Mouse (Mus musculus): ENCODE data around the gene Pcare. TPM values are rescaled to one million over a fixed set of nuclear protein-coding genes. Genes with fewer than 3 reads are reported as not detected.

Pcare gene
- total and polyA plus RNA-seq, 3 experiments = not detected

- no peaks in the 10 kb centered on the region for H3K79me2 ChIP-seq (ENCODE audit: control insufficient read depth, insufficient read depth, low read length, poor library complexity)
- no peak overlapping the region for H3K4me3 ChIP-seq (ENCODE audit: control insufficient read depth in 1 of 2, insufficient read depth in 1 of 2, low read depth in 2 of 2, low read length in 2 of 2)
- H3K36me3 ChIP-seq (ENCODE audit: control insufficient read depth in 1 of 2, insufficient read depth in 2 of 2, low read length in 2 of 2) = no peaks in the 10 kb centered on the region
- DNase-seq (ENCODE audit: low read depth, low spot score) = no peak
- H3K27me3 ChIP-seq (ENCODE audit: control insufficient read depth in 1 of 2, insufficient read depth in 2 of 2, low read length in 2 of 2) = no peaks in the 10 kb centered on the region
- TF ChIP-seq MXI1 (IDR thresholded peaks at IDR 0.05; ENCODE audit: low read depth, low read length) = no peak
- TF ChIP-seq CHD1 (IDR thresholded peaks at IDR 0.05; ENCODE audit: low read depth, low read length) = no peak
- TF ChIP-seq ZKSCAN1 (IDR thresholded peaks at IDR 0.05; ENCODE audit: low read depth, low read length) = no peak
- H3K9me3 ChIP-seq (replicated peaks; ENCODE audit: insufficient read depth, low read length) = no peaks in the 10 kb centered on the region
- H3K4me1 ChIP-seq (ENCODE audit: control insufficient read depth in 1 of 2, insufficient read depth in 2 of 2, low read length in 2 of 2) = no peaks in the 10 kb centered on the region
- no peak overlapping the region for H3K27ac ChIP-seq (ENCODE audit: control insufficient read depth, low read depth, low read length)
- H3K9ac ChIP-seq (ENCODE audit: control insufficient read depth, low read depth, low read length, poor library complexity, severe bottlenecking) = no peak overlapping the region
These were observed 33.8 kb upstream of the Pcare start for GRCm38 (mm10) chr17:71786456-71786855.

GRCm38 (mm10) chr17:71783366-71783735 lies 30.7 kb upstream of the Pcare start:
- no peak for TF ChIP-seq ETS1 (IDR thresholded peaks at IDR 0.05; ENCODE audit: low read depth, low read length)
- TF ChIP-seq TBP (IDR thresholded peaks at IDR 0.05; ENCODE audit: low read depth, low read length) = no peak
- TF ChIP-seq ZNF384 (IDR thresholded peaks at IDR 0.05; ENCODE audit: low read depth, low read length) = no peak
- TF ChIP-seq POLR2AphosphoS2 (IDR thresholded peaks at IDR 0.05; ENCODE audit: low read length) = no peak
- no peak for TF ChIP-seq MXI1 (IDR thresholded peaks at IDR 0.05; ENCODE audit: low read depth, low read length)
- TF ChIP-seq CHD2 (IDR thresholded peaks at IDR 0.05; ENCODE audit: low read length) = no peak
- no peak for TF ChIP-seq USF1 (IDR thresholded peaks at IDR 0.05; ENCODE audit: low read depth, low read length)
- no peak for TF ChIP-seq MEF2A (IDR thresholded peaks at IDR 0.05; ENCODE audit: extremely low read depth, insufficient replicate concordance, low read depth, low read length, poor library complexity, severe bottlenecking)
- no peak for TF ChIP-seq GABPA (IDR thresholded peaks at IDR 0.05; ENCODE audit: low read depth, low read length)
- no peak for TF ChIP-seq USF2 (IDR thresholded peaks at IDR 0.05; ENCODE audit: borderline replicate concordance in 1 of 2, insufficient read depth in 1 of 2, low read depth in 1 of 2, low read length in 2 of 2)
- Histone ChIP-seq H3K9me3 (replicated peaks; ENCODE audit: insufficient read depth, low read length) (no peaks in the 10 kb centered on the region), H3K4me1 (ENCODE audit: control insufficient read depth in 1 of 2, insufficient read depth in 2 of 2, low read length in 2 of 2) (no peaks in the 10 kb centered on the region), H3K79me2 (ENCODE audit: control insufficient read depth, insufficient read depth, low read length, poor library complexity) (no peaks in the 10 kb centered on the region), H3K36me3 (ENCODE audit: control insufficient read depth in 1 of 2, insufficient read depth in 2 of 2, low read length in 2 of 2) (no peaks in the 10 kb centered on the region), H3K27ac (ENCODE audit: control insufficient read depth, low read depth, low read length) (no peak overlapping the region), H3K27me3 (ENCODE audit: control insufficient read depth in 1 of 2, insufficient read depth in 2 of 2, low read length in 2 of 2) (no peaks in the 10 kb centered on the region), H3K9ac (ENCODE audit: control insufficient read depth, low read depth, low read length, poor library complexity, severe bottlenecking) (no peak overlapping the region), H3K4me3 (ENCODE audit: control insufficient read depth in 1 of 2, insufficient read depth in 1 of 2, low read depth in 2 of 2, low read length in 2 of 2) (no peak overlapping the region)
- no peak for DNase-seq (ENCODE audit: low read depth, low spot score)

- H3K36me3 ChIP-seq (ENCODE audit: control insufficient read depth in 1 of 2, insufficient read depth in 2 of 2, low read length in 2 of 2) = no peaks in the 10 kb centered on the region
- no peak overlapping the region for H3K4me3 ChIP-seq (ENCODE audit: control insufficient read depth in 1 of 2, insufficient read depth in 1 of 2, low read depth in 2 of 2, low read length in 2 of 2)
- H3K27me3 ChIP-seq (ENCODE audit: control insufficient read depth in 1 of 2, insufficient read depth in 2 of 2, low read length in 2 of 2) = no peaks in the 10 kb centered on the region
- no peak overlapping the region for H3K9ac ChIP-seq (ENCODE audit: control insufficient read depth, low read depth, low read length, poor library complexity, severe bottlenecking)
- H3K4me1 ChIP-seq (ENCODE audit: control insufficient read depth in 1 of 2, insufficient read depth in 2 of 2, low read length in 2 of 2) = no peaks in the 10 kb centered on the region
- DNase-seq (ENCODE audit: low read depth, low spot score) = no peak
- TF ChIP-seq GATA1 (IDR thresholded peaks at IDR 0.05; ENCODE audit: low read depth, low read length) (no peak), MYC (IDR thresholded peaks at IDR 0.05; ENCODE audit: low read depth, low read length) (no peak), RCOR1 (IDR thresholded peaks at IDR 0.05; ENCODE audit: low read depth, low read length) (no peak), USF2 (IDR thresholded peaks at IDR 0.05; ENCODE audit: borderline replicate concordance in 1 of 2, insufficient read depth in 1 of 2, low read depth in 1 of 2, low read length in 2 of 2) (no peak), POLR2AphosphoS5 (IDR thresholded peaks at IDR 0.05; ENCODE audit: borderline replicate concordance, low read depth, low read length) (no peak), ZKSCAN1 (IDR thresholded peaks at IDR 0.05; ENCODE audit: low read depth, low read length) (no peak), ZMIZ1 (IDR thresholded peaks at IDR 0.05; ENCODE audit: low read depth, low read length) (no peak), HCFC1 (IDR thresholded peaks at IDR 0.05; ENCODE audit: low read depth, low read length) (no peak), EP300 (IDR thresholded peaks at IDR 0.05; ENCODE audit: low read depth in 1 of 2, low read length in 2 of 2) (no peak), CHD1 (IDR thresholded peaks at IDR 0.05; ENCODE audit: low read depth, low read length) (no peak), ZC3H11A (IDR thresholded peaks at IDR 0.05; ENCODE audit: low read depth, low read length) (no peak)
- H3K79me2 ChIP-seq (ENCODE audit: control insufficient read depth, insufficient read depth, low read length, poor library complexity) = no peaks in the 10 kb centered on the region
- H3K27ac ChIP-seq (ENCODE audit: control insufficient read depth, low read depth, low read length) = no peak overlapping the region
- H3K9me3 ChIP-seq (replicated peaks; ENCODE audit: insufficient read depth, low read length) = no peaks in the 10 kb centered on the region
These were observed 30.1 kb upstream of the Pcare start for GRCm38 (mm10) chr17:71782699-71783365.
